Mouse (Mus musculus) cerebellum, adult 9-10 months (tissue): ENCODE data around the gene Gm5617.
"Not testable (repeated sequence)": the region's sequence is repeated elsewhere in the genome, so short reads cannot be mapped to it uniquely, and the experiment has no call there.

Source experiments
- DNase-seq: peaks from one replicate; pipeline ENCODE4 v3.0.0; 2022

Gm5617 gene

GRCm38 (mm10) chr9:48503001-48503400 lies 7.8 kb downstream of the Gm5617 start:
- DNase-seq, result no peak

GRCm38 (mm10) chr9:48504741-48505365 lies 9.6 kb downstream of the Gm5617 start:
- no peak for DNase-seq

- no peak for DNase-seq
Measured at GRCm38 (mm10) chr9:48510134-48510533, 14.9 kb downstream of the Gm5617 start.

GRCm38 (mm10) chr9:48515332-48515731 lies 20.1 kb downstream of the Gm5617 start:
- no peak for DNase-seq

GRCm38 (mm10) chr9:48516615-48517371 lies 21.6 kb downstream of the Gm5617 start:
- DNase-seq, result no peak

- no peak for DNase-seq
Measured at GRCm38 (mm10) chr9:48517372-48518130, 22.3 kb downstream of the Gm5617 start.

- not testable (repeated sequence) for DNase-seq
Measured at GRCm38 (mm10) chr9:48520405-48520804, 25.2 kb downstream of the Gm5617 start.

GRCm38 (mm10) chr9:48525566-48525965 lies 30.3 kb downstream of the Gm5617 start:
- no peak for DNase-seq

GRCm38 (mm10) chr9:48526520-48526919 lies 31.3 kb downstream of the Gm5617 start:
- DNase-seq, result no peak

- no peak for DNase-seq
Measured at GRCm38 (mm10) chr9:48531294-48531693, 36.1 kb downstream of the Gm5617 start.

GRCm38 (mm10) chr9:48532203-48532602 lies 37.0 kb downstream of the Gm5617 start:
- no peak for DNase-seq

- DNase-seq, result no peak
Measured at GRCm38 (mm10) chr9:48532730-48533129, 37.5 kb downstream of the Gm5617 start.

GRCm38 (mm10) chr9:48536414-48536813 lies 41.2 kb downstream of the Gm5617 start:
- no peak for DNase-seq

GRCm38 (mm10) chr9:48537616-48538015 lies 42.4 kb downstream of the Gm5617 start:
- not testable (repeated sequence) for DNase-seq

- no peak for DNase-seq
Measured at GRCm38 (mm10) chr9:48538044-48538645, 42.9 kb downstream of the Gm5617 start.

GRCm38 (mm10) chr9:48538688-48539087 lies 43.4 kb downstream of the Gm5617 start:
- DNase-seq, result no peak
